Mouse (Mus musculus) heart, postnatal 25 days (tissue): ENCODE measurements around the gene Prr19. TPM values are rescaled to one million over a fixed set of nuclear protein-coding genes. Genes with fewer than 3 reads are reported as not detected.

Experiments used
- DNase-seq: peaks from one replicate; pipeline ENCODE4 v3.0.0; 2022; ENCODE audit warnings: low spot score
- intact Hi-C: fragments of 180-260 bp; cut with DNase I; formaldehyde crosslinking; loops from one replicate; pipeline ENCODE4 v1.15.1; 2025
- total RNA-seq, 2 experiments: library from RNA; stranded (reverse); gene quantifications; 2 replicates each; pipeline ENCODE4 v1.2.3; 2021

Prr19 gene
- total RNA-seq, 2 experiments from 2014 or later = not detected

- DNase-seq = no peak
- intact Hi-C loops = no loop called here
Observed at GRCm38 (mm10) chr7:25288721-25289120, 12.5 kb upstream of the Prr19 start.

GRCm38 (mm10) chr7:25289925-25290324, 11.3 kb upstream of the Prr19 start:
- no peak for DNase-seq
- intact Hi-C loops = no loop called here

- intact Hi-C loops = no loop called here
- no peak for DNase-seq
Observed at GRCm38 (mm10) chr7:25290463-25290862, 10.7 kb upstream of the Prr19 start.

- DNase-seq = no peak
- intact Hi-C loops = no loop called here
Observed at GRCm38 (mm10) chr7:25290911-25291310, 10.3 kb upstream of the Prr19 start.

GRCm38 (mm10) chr7:25292107-25292506, 9.1 kb upstream of the Prr19 start:
- intact Hi-C loops = no loop called here
- DNase-seq = no peak

GRCm38 (mm10) chr7:25293191-25293739, 7.9 kb upstream of the Prr19 start:
- DNase-seq = no peak
- intact Hi-C loops = no loop called here

GRCm38 (mm10) chr7:25294495-25294894, 6.7 kb upstream of the Prr19 start:
- no peak for DNase-seq
- intact Hi-C loops = no loop called here

GRCm38 (mm10) chr7:25294960-25295722, 6.1 kb upstream of the Prr19 start:
- no peak for DNase-seq
- intact Hi-C loops = loop anchor here (5.0 kb wide), 1 partner anchor 37 kb away; no protein-coding TSS in a partner anchor

GRCm38 (mm10) chr7:25296945-25297453, 4.2 kb upstream of the Prr19 start:
- DNase-seq = no peak
- intact Hi-C loops = loop anchor here (5.0 kb wide), 1 partner anchor 35 kb away; no protein-coding TSS in a partner anchor

- DNase-seq = no peak
- intact Hi-C loops = loop anchor here (2.0 to 5.0 kb wide), 2 partner anchors 17 to 35 kb away; no protein-coding TSS in a partner anchor
Observed at GRCm38 (mm10) chr7:25297454-25298325, 3.5 kb upstream of the Prr19 start, which contains the start of gene Pafah1b3. Gene Pafah1b3 (minus strand): TSS chr7:25297986.

- DNase-seq = no peak
- intact Hi-C loops = no loop called here
Observed at GRCm38 (mm10) chr7:25303003-25303684, 1.9 kb downstream of the Prr19 start.

GRCm38 (mm10) chr7:25303685-25304006, 2.4 kb downstream of the Prr19 start:
- intact Hi-C loops = no loop called here
- no peak for DNase-seq

GRCm38 (mm10) chr7:25305481-25305880, 4.3 kb downstream of the Prr19 start:
- intact Hi-C loops = no loop called here

GRCm38 (mm10) chr7:25305956-25306613, 4.9 kb downstream of the Prr19 start, which contains the start of gene Tmem145:
Gene Tmem145 (plus strand): TSS chr7:25306106.
- no peak for DNase-seq

More at GRCm38 (mm10) chr7:25305481-25305880, 4.3 kb downstream of the Prr19 start:
- DNase-seq = no peak

GRCm38 (mm10) chr7:25306614-25306996, 5.4 kb downstream of the Prr19 start:
- intact Hi-C loops = no loop called here
- DNase-seq = no peak

More at GRCm38 (mm10) chr7:25305956-25306613, 4.9 kb downstream of the Prr19 start, which contains the start of gene Tmem145:
- intact Hi-C loops = no loop called here

GRCm38 (mm10) chr7:25308702-25309318, 7.6 kb downstream of the Prr19 start:
- DNase-seq = no peak
- intact Hi-C loops = no loop called here

- intact Hi-C loops = no loop called here
- no peak for DNase-seq
Observed at GRCm38 (mm10) chr7:25309425-25309824, 8.2 kb downstream of the Prr19 start.

- intact Hi-C loops = no loop called here
- DNase-seq = no peak
Observed at GRCm38 (mm10) chr7:25311193-25311592, 10.0 kb downstream of the Prr19 start.

- intact Hi-C loops = no loop called here
- no peak for DNase-seq
Observed at GRCm38 (mm10) chr7:25313325-25313724, 12.1 kb downstream of the Prr19 start.
